Comparison of ENCODE assay signal across 19 mouse cellular contexts in the genomic region with DNA sequence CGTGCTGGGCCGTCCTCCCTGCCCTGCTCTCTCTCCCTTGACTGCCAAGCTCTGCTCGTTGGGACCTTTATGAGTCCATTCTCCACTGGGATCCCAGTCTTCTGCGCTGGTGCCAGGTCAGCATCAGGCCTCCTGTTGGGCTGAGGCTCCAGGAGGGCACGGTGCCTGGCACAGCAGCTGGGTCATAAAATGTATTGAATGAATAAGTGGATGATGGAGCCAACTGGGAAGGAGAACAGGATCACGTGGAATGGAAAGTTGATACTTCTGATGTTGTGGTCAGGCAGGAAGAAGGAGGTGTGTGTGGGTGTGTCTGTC. TPM values are rescaled to one million over a fixed set of nuclear protein-coding genes. Genes with fewer than 3 reads are reported as not detected.
DNase-seq lines count a peak whose midpoint lies in the region; ATAC-seq and TF ChIP-seq lines count a peak whose summit lies in the region.
"Had no signal": no experiment of that assay in that cellular context is flagged by ENCODE, and none has a peak within 500 bp of the region (broad histone marks: within the 10 kb centered on the region; RNA-seq: fewer than 3 reads in every experiment).

No protein-coding gene starts in this region.

- DNase-seq in heart, adult 11 months: peak; percentile 95
- DNase-seq in heart, postnatal 4 days: no peak
- DNase-seq in liver, adult 2 months (ENCODE audit: extremely low read depth, low read depth, low spot score): peak; percentile 81
- DNase-seq in liver, postnatal 0 days: no peak
- peak; percentile 83 for DNase-seq in kidney, adult 9 months
- DNase-seq in right cerebral cortex, postnatal 4 days: no peak
- DNase-seq: cerebellum, adult 8-10 months; liver; lung, embryonic 14.5 days; right cerebral cortex, postnatal 14 days; thymus, adult 2 months had no signal

- WGBS in liver, adult 2 months: 85% methylated on average over 6 of the region's 6 CpGs
- WGBS in liver, postnatal 0 days (ENCODE audit: insufficient replicate concordance): 92% methylated on average over 6 of the region's 6 CpGs
- 29% methylated on average over 6 of the region's 6 CpGs for WGBS in small intestine, adult 2 months

- H3K27ac ChIP-seq in liver, adult 2 months (replicated peaks; ENCODE audit: insufficient read depth, low read depth, low read length): no peak overlapping the region
- H3K27ac ChIP-seq in liver, postnatal 0 days (ENCODE audit: low read depth): no peak overlapping the region
- H3K27ac ChIP-seq in small intestine, adult 2 months (ENCODE audit: insufficient read depth, low read depth, low read length): peak overlapping the region; percentile 83
- H3K27ac ChIP-seq: embryonic facial prominence, embryonic 15.5 days; forebrain, embryonic 12.5 days; midbrain, embryonic 15.5 days had no signal

- no peak overlapping the region for H3K4me3 ChIP-seq in liver, adult 2 months (ENCODE audit: insufficient read depth, low read depth, low read length)
- no peak overlapping the region for H3K4me3 ChIP-seq in liver, postnatal 0 days (ENCODE audit: low read depth, low read length)
- peak overlapping the region; percentile 5; the same call in 1 of the 2 replicates for H3K4me3 ChIP-seq in small intestine, adult 2 months (ENCODE audit: low read depth, low read length)
- H3K4me3 ChIP-seq: embryonic facial prominence, embryonic 15.5 days; forebrain, embryonic 12.5 days; midbrain, embryonic 15.5 days had no signal

- H3K4me2 ChIP-seq in liver, postnatal 0 days (ENCODE audit: low read depth, low read length): no peak overlapping the region
- H3K4me2 ChIP-seq: embryonic facial prominence, embryonic 15.5 days; forebrain, embryonic 12.5 days; lung, embryonic 14.5 days; midbrain, embryonic 15.5 days had no signal

- H3K36me3 ChIP-seq in liver, adult 2 months (ENCODE audit: control insufficient read depth, insufficient read depth, low read length): peaks cover 16% of the 10 kb centered on the region; the same call in 1 of the 2 replicates
- peaks cover 35% of the 10 kb centered on the region for H3K36me3 ChIP-seq in liver, postnatal 0 days (replicated peaks; ENCODE audit: insufficient read depth, low read length)
- H3K36me3 ChIP-seq in small intestine, adult 2 months (ENCODE audit: control insufficient read depth, insufficient read depth, low read length): peaks cover 22% of the 10 kb centered on the region

- TF ChIP-seq POLR2A in liver, adult 2 months (IDR thresholded peaks at IDR 0.05; ENCODE audit: extremely low read depth, insufficient read depth, low read length): no peak
- TF ChIP-seq POLR2A in small intestine, adult 2 months (IDR thresholded peaks at IDR 0.05; ENCODE audit: low read depth, low read length): no peak

- H3K9me3 ChIP-seq in liver, postnatal 0 days (ENCODE audit: low read length): no peaks in the 10 kb centered on the region
- H3K9me3 ChIP-seq: embryonic facial prominence, embryonic 15.5 days; forebrain, embryonic 12.5 days; midbrain, embryonic 15.5 days had no signal

- peaks cover 3% of the 10 kb centered on the region; the same call in 1 of the 2 replicates for H3K4me1 ChIP-seq in liver, adult 2 months (ENCODE audit: control insufficient read depth, insufficient read depth, low read length)
- no peaks in the 10 kb centered on the region for H3K4me1 ChIP-seq in liver, postnatal 0 days (ENCODE audit: insufficient read depth)
- peaks cover 24% of the 10 kb centered on the region for H3K4me1 ChIP-seq in small intestine, adult 2 months (ENCODE audit: control insufficient read depth, insufficient read depth, insufficient read length, low read length)
- H3K4me1 ChIP-seq: forebrain, embryonic 12.5 days; midbrain, embryonic 15.5 days had no signal

- no peak overlapping the region for H3K9ac ChIP-seq in liver, adult 2 months (ENCODE audit: low read depth, low read length)
- no peak overlapping the region for H3K9ac ChIP-seq in liver, postnatal 0 days (replicated peaks)
- H3K9ac ChIP-seq: embryonic facial prominence, embryonic 15.5 days; forebrain, embryonic 12.5 days; lung, embryonic 14.5 days; midbrain, embryonic 15.5 days had no signal

- no peaks in the 10 kb centered on the region for H3K27me3 ChIP-seq in liver, adult 2 months (ENCODE audit: control insufficient read depth, insufficient read depth, low read length)
- no peaks in the 10 kb centered on the region for H3K27me3 ChIP-seq in liver, postnatal 0 days (ENCODE audit: insufficient read depth, low read length)
- H3K27me3 ChIP-seq in small intestine, adult 2 months (ENCODE audit: control insufficient read depth, insufficient read depth, low read length): no peaks in the 10 kb centered on the region
- H3K27me3 ChIP-seq: embryonic facial prominence, embryonic 15.5 days; forebrain, embryonic 12.5 days; midbrain, embryonic 15.5 days; Patski had no signal

- ATAC-seq in liver, postnatal 0 days: no peak
- ATAC-seq in inflammation-experienced regulatory T-cells, adult 6 months: no peak
- ATAC-seq: hindbrain, embryonic 16.5 days; midbrain, embryonic 15.5 days; Patski had no signal

- H3K79me2 ChIP-seq in liver, adult 2 months (ENCODE audit: control insufficient read depth, insufficient read depth, low read length): no peaks in the 10 kb centered on the region

- TF ChIP-seq EP300 in liver, postnatal 0 days (IDR thresholded peaks at IDR 0.05; ENCODE audit: low read depth): no peak

- TF ChIP-seq CTCF in liver, adult 2 months (IDR thresholded peaks at IDR 0.05; ENCODE audit: low read depth, low read length): no peak
- no peak for TF ChIP-seq CTCF in liver, postnatal 0 days (IDR thresholded peaks at IDR 0.05; ENCODE audit: low read depth)
- TF ChIP-seq CTCF in small intestine, adult 2 months (IDR thresholded peaks at IDR 0.05; ENCODE audit: extremely low read depth, insufficient read length, insufficient replicate concordance, low read depth, low read length): no peak

RNA-seq across cellular contexts. Expression of gene Mansc4, which starts 21.9 kb away (rescaled TPM):
- total RNA-seq in heart, postnatal 4 days (2021): not detected
- total RNA-seq in liver, adult 2 months (2014; rRNA removed): 0.27 and 0.92 TPM in 2 replicates
- polyA plus RNA-seq in liver, adult 2 months (2012; rRNA removed): 0.17 and 0.26 TPM in 2 replicates
- 0.15 TPM in 1 of 2 replicates, not detected in the other for polyA plus RNA-seq in liver, postnatal 0 days (2015; fragmentation: Nextera tagmentation; extraction: Ambion mirVana)
- polyA plus RNA-seq in small intestine, adult 2 months (2012; rRNA removed): 0.24 TPM in 1 of 2 replicates, not detected in the other
- under 1 TPM in 2 of 3 experiments, not detected in 1; 0.33 to 0.40 TPM for polyA plus RNA-seq in inflammation-experienced regulatory T-cells, adult 6 months (2017; shearing (Covaris generic))
- total RNA-seq: megakaryocyte progenitor cell, adult 5-6 weeks had no signal

RNA-seq across cellular contexts. Expression of gene Mrps35, which starts 22.3 kb away (rescaled TPM):
- total RNA-seq in heart, postnatal 4 days (2021): 100 to 1,000 TPM; 145 to 147 TPM
- 15.2 and 22.1 TPM in 2 replicates for total RNA-seq in liver, adult 2 months (2014; rRNA removed)
- 8.7 and 9.6 TPM in 2 replicates for polyA plus RNA-seq in liver, adult 2 months (2012; rRNA removed)
- 59.3 and 62.5 TPM in 2 replicates for polyA plus RNA-seq in liver, postnatal 0 days (2015; fragmentation: Nextera tagmentation; extraction: Ambion mirVana)
- 3.8 and 7.7 TPM in 2 replicates for polyA plus RNA-seq in small intestine, adult 2 months (2012; rRNA removed)
- 10 to 100 TPM; 80.2 to 97.5 (median 83.9) TPM for polyA plus RNA-seq in inflammation-experienced regulatory T-cells, adult 6 months (2017; shearing (Covaris generic))

RNA-seq across cellular contexts. Expression of gene Klhl42, which starts 26.3 kb away (rescaled TPM):
- 1 to 10 TPM; 6.7 to 7.8 TPM for total RNA-seq in heart, postnatal 4 days (2021)
- total RNA-seq in liver, adult 2 months (2014; rRNA removed): 8.8 and 9.1 TPM in 2 replicates
- 5.4 and 6.9 TPM in 2 replicates for polyA plus RNA-seq in liver, adult 2 months (2012; rRNA removed)
- 1.4 and 1.6 TPM in 2 replicates for polyA plus RNA-seq in liver, postnatal 0 days (2015; fragmentation: Nextera tagmentation; extraction: Ambion mirVana)
- 3.9 and 6.4 TPM in 2 replicates for polyA plus RNA-seq in small intestine, adult 2 months (2012; rRNA removed)
- polyA plus RNA-seq in inflammation-experienced regulatory T-cells, adult 6 months (2017; shearing (Covaris generic)): 10 to 100 TPM; 10.5 to 22.9 (median 19.7) TPM

RNA-seq across cellular contexts. Expression of gene Rep15, which starts 32.5 kb away (rescaled TPM):
- total RNA-seq in heart, postnatal 4 days (2021): 1 to 10 TPM; 1.3 to 1.4 TPM
- total RNA-seq in liver, adult 2 months (2014; rRNA removed): 0.37 and 0.67 TPM in 2 replicates
- polyA plus RNA-seq in liver, adult 2 months (2012; rRNA removed): 0.05 TPM in 1 of 2 replicates, not detected in the other
- polyA plus RNA-seq in liver, postnatal 0 days (2015; fragmentation: Nextera tagmentation; extraction: Ambion mirVana): 0.14 and 0.19 TPM in 2 replicates
- polyA plus RNA-seq in small intestine, adult 2 months (2012; rRNA removed): 5.7 and 6.3 TPM in 2 replicates
- under 1 TPM; 0.29 to 0.67 (median 0.34) TPM for polyA plus RNA-seq in inflammation-experienced regulatory T-cells, adult 6 months (2017; shearing (Covaris generic))
- total RNA-seq: megakaryocyte progenitor cell, adult 5-6 weeks had no signal

Comparison
In these comparisons a context has a peak if more than half of its experiments do, and no peak if none do; other contexts are left out.
1. DNase-seq: peak in heart, adult 11 months (single experiment), liver, adult 2 months (single experiment) and kidney, adult 9 months (single experiment); none in heart, postnatal 4 days (single experiment), liver, postnatal 0 days (single experiment) and right cerebral cortex, postnatal 4 days (single experiment).